Mouse (Mus musculus) limb, embryonic 11.5 days (tissue): ENCODE data around the gene Fsd1. TPM values are rescaled to one million over a fixed set of nuclear protein-coding genes. Genes with fewer than 3 reads are reported as not detected.

ENCODE experiments used
- ATAC-seq: fragments of 200-750 bp; cut with Nextera tagmentation; 2 replicates; pipeline ENCODE4 v1.8.0; 2017; ENCODE audit warnings: low read depth; ENCODE audit not compliant: insufficient number of reproducible peaks, low FRiP score, low TSS enrichment
- DNase-seq: peaks from one replicate; pipeline ENCODE4 v3.0.0-alpha.2; 2015; ENCODE audit warnings: low spot score
- H3K27ac ChIP-seq: fragments of 300-500 bp; sonication (generic); replicated peaks from 2 replicates; pipeline ENCODE4 v1.5.1; 2014; ENCODE audit warnings: low read depth, mild to moderate bottlenecking, low read length
- H3K27me3 ChIP-seq: fragments of 300-500 bp; sonication (generic); 2 replicates; pipeline ENCODE4 v1.6.1; 2014; ENCODE audit warnings: mild to moderate bottlenecking, low read length, mixed read lengths; ENCODE audit not compliant: control insufficient read depth, insufficient read depth
- H3K36me3 ChIP-seq: fragments of 300-500 bp; sonication (generic); 2 replicates; pipeline ENCODE4 v1.6.1; 2014; ENCODE audit warnings: mild to moderate bottlenecking, low read length, moderate library complexity, mixed read lengths; ENCODE audit not compliant: control insufficient read depth, insufficient read depth
- H3K4me1 ChIP-seq: fragments of 300-500 bp; sonication (generic); 2 replicates; pipeline ENCODE4 v1.6.1; 2014; ENCODE audit warnings: low read length, mixed read lengths; ENCODE audit not compliant: control insufficient read depth, insufficient read depth
- H3K4me2 ChIP-seq: fragments of 300-500 bp; sonication (generic); 2 replicates; pipeline ENCODE4 v1.6.1; 2014; ENCODE audit warnings: low read depth, mild to moderate bottlenecking, moderate library complexity; ENCODE audit not compliant: severe bottlenecking
- H3K4me3 ChIP-seq: fragments of 300-500 bp; sonication (generic); 2 replicates; pipeline ENCODE4 v1.5.1; 2014; ENCODE audit warnings: low read depth, low read length
- H3K9ac ChIP-seq: fragments of 300-500 bp; sonication (generic); 2 replicates; pipeline ENCODE4 v1.6.1; 2014; ENCODE audit warnings: mild to moderate bottlenecking, low read length
- H3K9me3 ChIP-seq: fragments of 300-500 bp; sonication (generic); 2 replicates; pipeline ENCODE4 v1.6.1; 2016; ENCODE audit warnings: low read length; ENCODE audit not compliant: control insufficient read depth
- WGBS: fragments of 180-500 bp; shearing (Covaris S2); extraction: QIAGEN DNeasy Blood & Tissue Kit; methylation state at CpG from one replicate; pipeline ENCODE4 v1.1.7; 2014; 5-methylcytosine and 5-hydroxymethylcytosine counted together
- polyA plus RNA-seq: library from polyadenylated mRNA; unstranded; fragments of >200 nt; fragmentation: Nextera tagmentation; extraction: Ambion mirVana; gene quantifications from 2 replicates; pipeline ENCODE4 v1.2.1, GENCODE M21; 2014

Fsd1 gene
- polyA plus RNA-seq, 1 experiment from 2014 or later = 39.8 TPM

- Histone ChIP-seq H3K4me2 (peak within 1 kb of the TSS; percentile 87), H3K27ac (peak within 1 kb of the TSS; percentile 79), H3K4me1 (peaks cover 4% of the 10 kb centered on the region; the same call in 1 of the 2 replicates), H3K27me3 (no peaks in the 10 kb centered on the region), H3K36me3 (peaks cover 3% of the 10 kb centered on the region; the same call in 1 of the 2 replicates), H3K4me3 (peak within 1 kb of the TSS; percentile 86), H3K9ac (peak within 1 kb of the TSS; percentile 92), H3K9me3 (no peaks in the 10 kb centered on the region)
- WGBS = under 1% methylated on average over 67 of the region's 68 CpGs
- DNase-seq (peak; percentile 96), ATAC-seq (peak; percentile 75)
Measured at GRCm38 (mm10) chr17:56040030-56040856, 53.9 kb downstream of the Fsd1 start, which contains the start of gene Chaf1a. Gene Chaf1a (plus strand): TSS chr17:56040439.

GRCm38 (mm10) chr17:56040857-56041163 lies 54.5 kb downstream of the Fsd1 start:
- H3K4me1 ChIP-seq = no peaks in the 10 kb centered on the region; the same call in 1 of the 2 replicates
- peak overlapping the region; percentile 92 for H3K9ac ChIP-seq
- peak overlapping the region; percentile 86 for H3K4me3 ChIP-seq
- DNase-seq = no peak
- WGBS = 3% methylated on average over 12 of the region's 12 CpGs
- peaks cover 7% of the 10 kb centered on the region for H3K36me3 ChIP-seq
- ATAC-seq = no peak
- H3K4me2 ChIP-seq = peak overlapping the region; percentile 87
- H3K27ac ChIP-seq = peak overlapping the region; percentile 79
- no peaks in the 10 kb centered on the region for H3K9me3 ChIP-seq
- H3K27me3 ChIP-seq = no peaks in the 10 kb centered on the region

Other genes with a start within 250 kb of the Fsd1 start
- 0.16 and 0.23 TPM in 2 replicates for gene Adgre4, start 236.5 kb upstream of the Fsd1 start, polyA plus RNA-seq
- gene Zfp119a, start 107.6 kb upstream of the Fsd1 start, polyA plus RNA-seq = 10.3 TPM in 2 replicates
- 16.6 and 17.8 TPM in 2 replicates for gene Zfp959, start 94.4 kb upstream of the Fsd1 start, polyA plus RNA-seq
- gene Zfp119b, start 37.0 kb upstream of the Fsd1 start, polyA plus RNA-seq = 6.6 and 7.1 TPM in 2 replicates
- gene Ebi3, start 33.9 kb upstream of the Fsd1 start, polyA plus RNA-seq = 0.79 and 1.1 TPM in 2 replicates
- 20.7 and 22.3 TPM in 2 replicates for gene Yju2, start 27.4 kb upstream of the Fsd1 start, polyA plus RNA-seq
- gene Shd, start 16.0 kb upstream of the Fsd1 start, polyA plus RNA-seq = 42.2 and 44.8 TPM in 2 replicates
- 6.5 and 8.7 TPM in 2 replicates for gene Stap2, start 19.1 kb downstream of the Fsd1 start, polyA plus RNA-seq
- 137 and 142 TPM in 2 replicates for gene Mpnd, start 19.2 kb downstream of the Fsd1 start, polyA plus RNA-seq
- 151 and 154 TPM in 2 replicates for gene Sh3gl1, start 50.1 kb downstream of the Fsd1 start, polyA plus RNA-seq
- 32.7 and 37.4 TPM in 2 replicates for gene Chaf1a, start 53.9 kb downstream of the Fsd1 start, polyA plus RNA-seq
- 38.5 and 39.1 TPM in 2 replicates for gene Ubxn6, start 88.5 kb downstream of the Fsd1 start, polyA plus RNA-seq
- 144 and 151 TPM in 2 replicates for gene Hdgfl2, start 93.1 kb downstream of the Fsd1 start, polyA plus RNA-seq
- 0.09 TPM in 1 of 2 replicates, not detected in the other for gene Plin4, start 123.3 kb downstream of the Fsd1 start, polyA plus RNA-seq
- gene Plin5, start 131.1 kb downstream of the Fsd1 start, polyA plus RNA-seq = 0.16 and 0.43 TPM in 2 replicates
- 0.28 TPM in 1 of 2 replicates, not detected in the other for gene Lrg1, start 135.5 kb downstream of the Fsd1 start, polyA plus RNA-seq
- 0.60 and 0.88 TPM in 2 replicates for gene Sema6b, start 153.8 kb downstream of the Fsd1 start, polyA plus RNA-seq
- gene Tnfaip8l1, start 176.0 kb downstream of the Fsd1 start, polyA plus RNA-seq = 8.2 and 9.2 TPM in 2 replicates
- gene Mydgf, start 197.4 kb downstream of the Fsd1 start, polyA plus RNA-seq = 65.6 and 65.9 TPM in 2 replicates
- gene Dpp9, start 232.4 kb downstream of the Fsd1 start, polyA plus RNA-seq = 34.3 and 37.0 TPM in 2 replicates